Mouse (Mus musculus) heart, postnatal 0 days (tissue): ENCODE results near the gene Fbxo27.

Experiments
- CTCF ChIP-seq: IDR thresholded peaks from 2 replicates; pipeline ENCODE4 v1.5.1; 2016; ENCODE audit warnings: antibody characterized with exemption, control low read depth, low read depth
- EP300 ChIP-seq: IDR thresholded peaks from 2 replicates; pipeline ENCODE4 v1.6.1; 2016; ENCODE audit warnings: antibody characterized with exemption, low read depth

DNA sequence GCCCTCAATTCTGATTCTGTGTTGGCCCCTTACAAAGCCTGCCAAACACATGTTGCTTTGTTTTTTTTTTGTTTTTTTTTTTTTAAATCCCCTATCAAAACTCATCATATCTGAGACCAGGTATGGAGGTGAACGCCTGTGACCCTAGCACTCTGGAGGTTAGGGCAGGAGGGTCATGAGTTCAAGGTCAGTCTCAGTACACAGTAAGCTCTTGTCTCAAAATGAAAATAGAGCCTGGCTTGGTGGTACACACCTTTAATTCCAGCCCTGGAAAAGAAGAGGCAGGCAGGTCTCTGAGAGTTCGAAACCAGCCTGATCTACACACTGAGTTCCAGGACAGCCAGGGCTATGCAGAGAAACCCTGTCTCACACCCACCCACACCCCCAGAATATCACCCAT is 27.0 kb downstream of the Fbxo27 start:
- TF ChIP-seq EP300 = no peak
- TF ChIP-seq CTCF = no peak
